Mouse (Mus musculus): ENCODE results near the gene Mrps27. TPM values are rescaled to one million over a fixed set of nuclear protein-coding genes. Genes with fewer than 3 reads are reported as not detected.

The Mrps27 gene
- polyA plus RNA-seq, 1 experiment from 2014 or later: 64.1 TPM

GRCm38 (mm10) chr13:99341504-99341903, 3.1 kb upstream of the Mrps27 start:
- H3K4me1 ChIP-seq (ENCODE audit: control insufficient read depth, insufficient read depth, low read length): peaks cover 10% of the 10 kb centered on the region
- no peak overlapping the region for H3K4me3 ChIP-seq (ENCODE audit: low read depth, low read length)
- H3K4me2 ChIP-seq: no peak overlapping the region
- no peaks in the 10 kb centered on the region for H3K27me3 ChIP-seq (ENCODE audit: control insufficient read depth, insufficient read depth, low read length)
- DNase-seq (ENCODE audit: low spot score, missing footprints) (no peak), ATAC-seq (ENCODE audit: low FRiP score) (no peak)
- no peak overlapping the region for H3K27ac ChIP-seq (ENCODE audit: low read depth, low read length)
- peaks cover 13% of the 10 kb centered on the region; the same call in 1 of the 2 replicates for H3K36me3 ChIP-seq (ENCODE audit: control insufficient read depth, insufficient read depth, low read length)
- H3K9ac ChIP-seq (ENCODE audit: low read length): no peak overlapping the region
- H3K9me3 ChIP-seq (ENCODE audit: control insufficient read depth, low read length): no peaks in the 10 kb centered on the region
- 96% methylated on average over 6 of the region's 6 CpGs for WGBS

GRCm38 (mm10) chr13:99343876-99344598, 549 bp upstream of the Mrps27 start:
- peak overlapping the region; percentile 87 for H3K4me3 ChIP-seq (ENCODE audit: low read depth, low read length)
- peak; percentile 85 for ATAC-seq (ENCODE audit: low FRiP score)
- WGBS: 3% methylated on average over 30 of the region's 30 CpGs

GRCm38 (mm10) chr13:99350009-99350408, 5.4 kb downstream of the Mrps27 start:
- peaks cover 5% of the 10 kb centered on the region for H3K4me1 ChIP-seq (ENCODE audit: control insufficient read depth, insufficient read depth, low read length)
- DNase-seq (ENCODE audit: low spot score, missing footprints): no peak
- no peak for ATAC-seq (ENCODE audit: low FRiP score)
- H3K27me3 ChIP-seq (ENCODE audit: control insufficient read depth, insufficient read depth, low read length): no peaks in the 10 kb centered on the region
- H3K9ac ChIP-seq (ENCODE audit: low read length): no peak overlapping the region
- H3K4me3 ChIP-seq (ENCODE audit: low read depth, low read length): no peak overlapping the region
- H3K4me2 ChIP-seq: no peak overlapping the region
- H3K27ac ChIP-seq (ENCODE audit: low read depth, low read length): no peak overlapping the region
- WGBS: 85% methylated on average over 6 of the region's 6 CpGs
- H3K36me3 ChIP-seq (ENCODE audit: control insufficient read depth, insufficient read depth, low read length): peaks cover 3% of the 10 kb centered on the region; the same call in 1 of the 2 replicates
- no peaks in the 10 kb centered on the region for H3K9me3 ChIP-seq (ENCODE audit: control insufficient read depth, low read length)

More at GRCm38 (mm10) chr13:99343876-99344598, 549 bp upstream of the Mrps27 start:
- peaks cover 10% of the 10 kb centered on the region for H3K4me1 ChIP-seq (ENCODE audit: control insufficient read depth, insufficient read depth, low read length)
- H3K9ac ChIP-seq (ENCODE audit: low read length): peak overlapping the region; percentile 93
- peak overlapping the region; percentile 74 for H3K4me2 ChIP-seq
- no peaks in the 10 kb centered on the region for H3K27me3 ChIP-seq (ENCODE audit: control insufficient read depth, insufficient read depth, low read length)
- H3K9me3 ChIP-seq (ENCODE audit: control insufficient read depth, low read length): no peaks in the 10 kb centered on the region
- peaks cover 16% of the 10 kb centered on the region; the same call in 1 of the 2 replicates for H3K36me3 ChIP-seq (ENCODE audit: control insufficient read depth, insufficient read depth, low read length)
- no peak for DNase-seq (ENCODE audit: low spot score, missing footprints)
- peak overlapping the region; percentile 72 for H3K27ac ChIP-seq (ENCODE audit: low read depth, low read length)

DNA sequence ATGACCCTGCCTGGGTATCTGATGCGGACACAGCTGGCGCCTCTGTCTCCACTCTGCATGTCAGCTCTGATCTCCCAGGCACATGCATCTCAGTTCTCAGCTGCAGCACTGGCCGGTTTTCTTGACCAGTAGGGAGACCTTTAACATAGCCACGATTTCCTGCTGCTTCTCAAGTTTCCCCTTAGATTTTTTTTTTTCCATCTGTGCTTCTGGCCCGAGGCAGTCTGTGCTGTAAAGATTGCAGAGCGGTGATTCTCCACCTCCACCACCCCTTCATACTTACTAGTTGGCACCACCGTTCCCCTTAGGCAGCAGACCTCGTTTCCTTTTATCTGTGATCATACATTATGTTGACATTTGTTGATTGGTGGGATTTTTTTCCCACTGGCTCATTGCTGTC, 6.6 kb downstream of the Mrps27 start:
- no peak for DNase-seq (ENCODE audit: low spot score, missing footprints)
- no peaks in the 10 kb centered on the region for H3K27me3 ChIP-seq (ENCODE audit: control insufficient read depth, insufficient read depth, low read length)
- H3K4me2 ChIP-seq: no peak overlapping the region
- no peaks in the 10 kb centered on the region for H3K4me1 ChIP-seq (ENCODE audit: control insufficient read depth, insufficient read depth, low read length)
- H3K9ac ChIP-seq (ENCODE audit: low read length): no peak overlapping the region
- 77% methylated on average over 8 of the region's 8 CpGs for WGBS
- peaks cover 3% of the 10 kb centered on the region; the same call in 1 of the 2 replicates for H3K36me3 ChIP-seq (ENCODE audit: control insufficient read depth, insufficient read depth, low read length)
- no peak for ATAC-seq (ENCODE audit: low FRiP score)
- H3K4me3 ChIP-seq (ENCODE audit: low read depth, low read length): no peak overlapping the region
- no peaks in the 10 kb centered on the region for H3K9me3 ChIP-seq (ENCODE audit: control insufficient read depth, low read length)
- no peak overlapping the region for H3K27ac ChIP-seq (ENCODE audit: low read depth, low read length)

- Histone ChIP-seq H3K4me3 (ENCODE audit: low read depth, low read length) (no peak overlapping the region), H3K4me2 (no peak overlapping the region), H3K9ac (ENCODE audit: low read length) (no peak overlapping the region), H3K27me3 (ENCODE audit: control insufficient read depth, insufficient read depth, low read length) (no peaks in the 10 kb centered on the region), H3K27ac (ENCODE audit: low read depth, low read length) (no peak overlapping the region), H3K4me1 (ENCODE audit: control insufficient read depth, insufficient read depth, low read length) (no peaks in the 10 kb centered on the region), H3K36me3 (ENCODE audit: control insufficient read depth, insufficient read depth, low read length) (peaks cover 3% of the 10 kb centered on the region; the same call in 1 of the 2 replicates), H3K9me3 (ENCODE audit: control insufficient read depth, low read length) (no peaks in the 10 kb centered on the region)
- DNase-seq (ENCODE audit: low spot score, missing footprints) (no peak), ATAC-seq (ENCODE audit: low FRiP score) (no peak)
- 82% methylated on average over 3 of the region's 3 CpGs for WGBS
These were observed 7.0 kb downstream of the Mrps27 start for GRCm38 (mm10) chr13:99351596-99351995.

- ATAC-seq (ENCODE audit: low FRiP score): peak; percentile 100
- Histone ChIP-seq H3K4me2 (peak overlapping the region; percentile 52), H3K4me3 (ENCODE audit: low read depth, low read length) (peak overlapping the region; percentile 22), H3K4me1 (ENCODE audit: control insufficient read depth, insufficient read depth, low read length) (no peaks in the 10 kb centered on the region), H3K27ac (ENCODE audit: low read depth, low read length) (no peak overlapping the region), H3K27me3 (ENCODE audit: control insufficient read depth, insufficient read depth, low read length) (no peaks in the 10 kb centered on the region), H3K36me3 (ENCODE audit: control insufficient read depth, insufficient read depth, low read length) (peaks cover 3% of the 10 kb centered on the region; the same call in 1 of the 2 replicates), H3K9ac (ENCODE audit: low read length) (peak overlapping the region; percentile 55), H3K9me3 (ENCODE audit: control insufficient read depth, low read length) (no peaks in the 10 kb centered on the region)
- WGBS: 12% methylated on average over 28 of the region's 28 CpGs
- DNase-seq (ENCODE audit: low spot score, missing footprints): peak; percentile 97
These were observed 8.3 kb downstream of the Mrps27 start for GRCm38 (mm10) chr13:99352758-99353489.

DNA sequence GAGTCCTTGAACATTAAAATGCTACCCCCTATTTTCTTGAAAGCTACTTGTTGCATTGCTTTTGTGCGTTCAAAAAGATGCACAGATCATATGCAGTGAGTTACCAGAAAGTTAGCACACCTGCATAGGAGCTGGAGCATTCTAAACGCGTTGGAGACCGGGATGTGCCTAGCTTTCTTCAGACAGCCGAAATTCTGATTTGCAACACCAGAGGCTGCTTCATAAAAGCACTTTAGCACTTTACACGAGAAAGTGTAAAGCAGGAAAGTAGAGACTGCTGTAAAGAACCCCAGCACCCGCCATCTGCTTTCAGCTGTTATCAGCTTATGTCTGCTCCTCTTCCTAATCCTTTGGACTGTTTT, 8.9 kb downstream of the Mrps27 start:
- WGBS: 24% methylated on average over 7 of the region's 7 CpGs
- H3K9me3 ChIP-seq (ENCODE audit: control insufficient read depth, low read length): no peaks in the 10 kb centered on the region
- peak overlapping the region; percentile 55 for H3K9ac ChIP-seq (ENCODE audit: low read length)
- peak overlapping the region; percentile 52 for H3K4me2 ChIP-seq
- no peaks in the 10 kb centered on the region for H3K27me3 ChIP-seq (ENCODE audit: control insufficient read depth, insufficient read depth, low read length)
- peak overlapping the region; percentile 45; the same call in 1 of the 2 replicates for H3K27ac ChIP-seq (ENCODE audit: low read depth, low read length)
- ATAC-seq (ENCODE audit: low FRiP score) (no peak; the same call in 1 of the 2 replicates), DNase-seq (ENCODE audit: low spot score, missing footprints) (no peak)
- H3K4me1 ChIP-seq (ENCODE audit: control insufficient read depth, insufficient read depth, low read length): no peaks in the 10 kb centered on the region
- H3K36me3 ChIP-seq (ENCODE audit: control insufficient read depth, insufficient read depth, low read length): peaks cover 2% of the 10 kb centered on the region; the same call in 1 of the 2 replicates
- peak overlapping the region; percentile 22 for H3K4me3 ChIP-seq (ENCODE audit: low read depth, low read length)

DNA sequence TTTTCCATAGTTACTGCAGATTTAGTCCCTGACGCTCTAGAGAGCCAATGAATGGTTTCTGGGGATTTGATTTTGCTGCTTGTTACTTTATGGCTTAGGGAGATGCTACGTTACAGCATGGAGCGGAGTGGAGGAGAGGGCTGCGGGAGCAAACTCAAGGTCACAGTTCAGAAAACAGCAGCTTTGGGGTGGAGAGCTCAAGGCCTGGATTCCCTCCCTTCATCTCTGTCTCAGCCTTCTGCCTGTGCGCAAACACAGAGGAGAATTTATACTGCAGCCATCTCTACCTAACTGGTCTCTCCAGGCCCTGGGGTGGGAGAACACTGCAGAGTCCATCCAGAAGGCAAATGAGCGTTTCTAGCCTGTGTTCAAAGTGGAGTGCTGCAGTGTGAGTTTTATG, 10.5 kb downstream of the Mrps27 start:
- H3K9me3 ChIP-seq (ENCODE audit: control insufficient read depth, low read length): no peaks in the 10 kb centered on the region
- no peak overlapping the region for H3K4me2 ChIP-seq
- H3K27me3 ChIP-seq (ENCODE audit: control insufficient read depth, insufficient read depth, low read length): no peaks in the 10 kb centered on the region
- H3K4me3 ChIP-seq (ENCODE audit: low read depth, low read length): no peak overlapping the region
- no peaks in the 10 kb centered on the region; the same call in 1 of the 2 replicates for H3K36me3 ChIP-seq (ENCODE audit: control insufficient read depth, insufficient read depth, low read length)
- WGBS: 92% methylated on average over 6 of the region's 6 CpGs
- DNase-seq (ENCODE audit: low spot score, missing footprints): no peak
- no peak overlapping the region for H3K27ac ChIP-seq (ENCODE audit: low read depth, low read length)
- no peak for ATAC-seq (ENCODE audit: low FRiP score)
- H3K9ac ChIP-seq (ENCODE audit: low read length): no peak overlapping the region
- H3K4me1 ChIP-seq (ENCODE audit: control insufficient read depth, insufficient read depth, low read length): no peaks in the 10 kb centered on the region

DNA sequence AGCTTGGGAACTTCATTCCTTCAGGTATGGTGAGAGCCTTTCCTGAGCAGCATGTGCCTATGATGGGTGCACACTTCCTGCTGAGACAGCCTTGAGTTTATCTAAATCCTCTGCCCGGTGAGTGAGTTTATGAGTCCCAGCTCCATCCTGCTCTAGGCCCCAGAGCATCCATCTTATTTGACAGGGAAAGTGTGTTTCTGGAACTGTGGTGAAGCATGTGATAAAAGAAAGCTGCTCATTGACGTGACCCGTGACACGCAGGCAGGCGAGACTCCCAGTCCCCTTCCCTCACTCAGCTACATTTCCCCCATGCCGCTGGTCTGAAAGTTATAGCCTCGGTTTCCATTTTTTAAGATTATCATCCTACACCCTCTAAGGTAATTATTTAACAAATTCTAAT, 11.3 kb downstream of the Mrps27 start:
- 90% methylated on average over 7 of the region's 7 CpGs for WGBS
- H3K27ac ChIP-seq (ENCODE audit: low read depth, low read length): no peak overlapping the region
- DNase-seq (ENCODE audit: low spot score, missing footprints) (no peak), ATAC-seq (ENCODE audit: low FRiP score) (no peak)
- H3K36me3 ChIP-seq (ENCODE audit: control insufficient read depth, insufficient read depth, low read length): no peaks in the 10 kb centered on the region; the same call in 1 of the 2 replicates
- H3K4me3 ChIP-seq (ENCODE audit: low read depth, low read length): no peak overlapping the region
- no peaks in the 10 kb centered on the region for H3K27me3 ChIP-seq (ENCODE audit: control insufficient read depth, insufficient read depth, low read length)
- no peaks in the 10 kb centered on the region for H3K4me1 ChIP-seq (ENCODE audit: control insufficient read depth, insufficient read depth, low read length)
- no peak overlapping the region for H3K4me2 ChIP-seq
- H3K9ac ChIP-seq (ENCODE audit: low read length): no peak overlapping the region
- no peaks in the 10 kb centered on the region for H3K9me3 ChIP-seq (ENCODE audit: control insufficient read depth, low read length)
